Mouse (Mus musculus) liver, postnatal 0 days (tissue): ENCODE measurements around the gene Vmn1r188.

Experiments used
- CTCF ChIP-seq: sonication (generic); IDR thresholded peaks from 2 replicates; pipeline ENCODE4 v1.5.1; 2016; ENCODE audit warnings: antibody characterized with exemption, low read depth
- EP300 ChIP-seq: IDR thresholded peaks from 2 replicates; pipeline ENCODE4 v1.6.1; 2016; ENCODE audit warnings: antibody characterized with exemption, low read depth, mild to moderate bottlenecking

DNA sequence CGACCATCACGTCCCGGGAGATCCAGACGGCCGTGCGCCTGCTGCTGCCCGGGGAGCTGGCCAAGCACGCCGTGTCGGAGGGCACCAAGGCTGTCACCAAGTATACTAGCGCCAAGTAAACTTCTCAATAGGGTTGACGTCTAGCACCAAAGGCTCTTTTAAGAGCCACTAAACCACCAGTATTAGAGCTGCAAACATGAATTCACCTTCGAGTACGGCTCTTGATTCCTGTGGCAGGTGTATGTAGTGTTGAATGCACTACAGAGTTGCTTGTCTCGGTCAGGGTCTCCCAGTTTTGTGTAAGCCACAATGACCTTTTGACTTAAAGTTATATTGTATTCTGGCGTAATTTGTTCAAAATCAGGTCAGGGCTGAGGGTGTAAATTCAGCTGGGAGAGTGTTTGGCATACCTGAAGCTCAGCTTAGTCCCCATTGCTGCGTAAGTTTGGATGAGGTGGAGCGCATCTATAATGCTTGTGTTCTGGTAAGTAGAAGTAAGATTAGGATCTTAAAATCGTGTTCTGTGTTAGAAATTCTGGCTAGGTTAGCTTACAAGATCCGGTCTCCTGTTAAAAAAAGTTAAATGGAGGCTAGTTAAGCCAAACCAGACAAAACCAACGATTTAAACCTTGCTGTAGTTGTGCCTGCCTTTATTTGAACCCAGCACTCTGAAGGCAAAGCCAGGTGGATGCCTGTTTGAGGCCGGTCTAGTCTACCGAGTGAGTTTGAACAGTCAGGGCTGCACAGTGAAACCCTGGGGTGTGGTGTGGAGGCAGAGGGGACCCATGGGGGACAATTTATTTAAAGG is 47.9 kb upstream of the Vmn1r188 start:
- no peak for TF ChIP-seq CTCF
- no peak for TF ChIP-seq EP300
